Mouse (Mus musculus): ENCODE measurements around the gene Epb41l1.

The Epb41l1 gene

GRCm38 (mm10) chr2:156533160-156533559, 112.5 kb downstream of the Epb41l1 start:
- no peak for DNase-seq (ENCODE audit: low read depth, low spot score)

- no peak for DNase-seq (ENCODE audit: low read depth, low spot score)
Measured at GRCm38 (mm10) chr2:156538817-156539555, 118.3 kb downstream of the Epb41l1 start.

DNA sequence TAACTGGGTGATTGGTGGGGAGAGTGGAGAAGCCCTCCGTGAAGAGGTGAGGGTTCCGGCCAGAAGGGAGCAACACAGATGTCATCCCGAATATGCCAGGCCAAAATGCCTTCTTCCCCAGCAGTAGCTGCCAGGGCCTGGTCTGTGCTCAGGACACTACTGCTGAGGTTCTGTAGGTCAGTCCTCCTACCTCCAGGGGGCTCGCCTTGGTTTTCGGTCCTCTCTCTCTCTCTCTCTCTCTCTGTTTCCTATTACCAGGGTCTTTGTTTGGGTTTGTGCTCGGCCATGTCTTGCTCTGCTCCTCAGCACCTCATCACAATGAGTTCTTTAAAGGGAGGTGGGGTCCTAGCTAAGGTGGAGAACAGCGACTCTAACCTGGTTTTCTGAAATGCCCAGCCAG, 120.3 kb downstream of the Epb41l1 start:
- DNase-seq (ENCODE audit: low read depth, low spot score), result no peak

DNA sequence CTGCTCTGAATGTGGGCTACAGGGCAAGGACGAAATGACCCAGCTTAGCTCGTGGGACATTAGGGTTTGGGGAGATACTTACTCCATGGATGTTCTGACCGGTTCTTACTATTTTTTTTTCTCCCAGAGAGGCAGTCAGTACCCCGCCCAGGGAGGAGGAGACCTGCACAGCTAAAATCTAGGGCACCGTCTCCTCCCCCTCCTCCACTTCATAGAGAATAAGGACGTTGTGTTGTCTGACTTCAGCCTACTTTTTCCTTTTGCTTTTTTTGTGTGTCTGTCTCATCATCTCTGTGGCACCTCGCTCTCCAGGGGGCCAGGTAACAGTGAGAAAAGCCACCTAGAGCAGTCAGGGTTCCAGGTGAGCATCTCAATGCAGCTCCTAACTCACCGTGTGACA, 121.7 kb downstream of the Epb41l1 start:
- no peak for DNase-seq (ENCODE audit: low read depth, low spot score)

- DNase-seq (ENCODE audit: low read depth, low spot score), result no peak
Measured at GRCm38 (mm10) chr2:156543804-156544203, 123.1 kb downstream of the Epb41l1 start.

DNA sequence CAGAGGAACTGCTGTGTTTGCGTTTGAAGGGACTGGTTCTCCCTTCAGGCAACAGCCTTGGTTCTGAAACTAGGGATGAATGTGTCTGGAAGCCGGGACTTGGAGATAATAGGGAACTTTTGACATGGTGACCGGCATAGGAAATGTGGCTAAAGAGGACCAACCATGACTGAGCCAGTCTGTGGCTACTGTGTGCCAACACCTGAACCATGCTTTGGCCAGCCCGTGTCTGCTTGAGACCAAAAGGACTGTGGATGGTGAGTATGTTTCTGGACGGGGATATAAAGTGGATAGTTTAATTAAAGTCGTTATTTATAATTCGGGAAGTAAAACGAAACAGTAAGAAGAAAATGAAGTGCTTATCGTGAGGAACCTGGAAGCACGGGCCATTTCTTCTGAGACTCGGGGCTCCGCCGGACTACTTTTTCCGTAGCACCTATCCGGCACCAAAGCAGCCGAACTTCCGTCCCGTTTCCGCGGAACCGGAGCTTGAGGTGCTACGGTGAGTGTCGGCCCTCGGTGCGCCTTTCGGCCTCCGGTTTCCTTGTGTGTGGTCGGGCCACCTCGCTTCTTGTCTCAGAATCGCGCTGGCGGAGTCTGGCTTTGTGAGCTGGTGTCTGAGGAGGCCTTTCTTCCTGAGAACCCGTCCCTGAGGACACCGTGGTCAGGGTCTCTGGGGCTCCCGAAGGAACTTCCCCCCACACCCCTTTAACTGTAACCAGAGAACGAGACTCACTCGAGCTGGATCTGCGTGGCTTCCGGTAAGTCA, 126.6 kb downstream of the Epb41l1 start, which contains the start of gene Aar2:
Gene Aar2, plus strand, starts transcription at position 462 of the 769 bp plus-strand sequence.
- peak; percentile 91 for DNase-seq (ENCODE audit: low read depth, low spot score)

- DNase-seq (ENCODE audit: low read depth, low spot score), result no peak
Measured at GRCm38 (mm10) chr2:156552421-156552820, 131.7 kb downstream of the Epb41l1 start.

GRCm38 (mm10) chr2:156561808-156562207, 141.1 kb downstream of the Epb41l1 start:
- no peak for DNase-seq (ENCODE audit: low read depth, low spot score)

- DNase-seq (ENCODE audit: low read depth, low spot score), result peak; percentile 55
Measured at GRCm38 (mm10) chr2:156563557-156563956, 142.8 kb downstream of the Epb41l1 start.

DNA sequence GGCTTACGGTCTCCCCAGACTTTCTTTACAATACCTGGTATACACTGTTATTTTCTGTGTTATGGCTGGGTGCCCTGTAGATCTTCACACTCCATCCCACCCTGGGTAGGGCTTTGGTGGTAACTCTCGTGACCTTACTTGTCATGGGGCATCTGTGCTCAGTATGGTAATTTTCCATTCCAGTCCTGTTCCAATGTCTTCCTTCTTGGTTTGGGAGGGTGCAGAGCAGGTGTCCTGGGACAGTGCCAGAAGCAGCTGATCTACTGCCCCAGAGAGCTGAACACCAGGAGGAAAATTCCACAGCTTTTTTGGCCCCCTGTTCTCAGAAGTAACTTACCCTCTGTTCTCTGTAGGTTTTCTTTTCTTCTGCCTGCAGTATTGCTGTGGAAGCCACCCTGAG, 145.8 kb downstream of the Epb41l1 start:
- no peak for DNase-seq (ENCODE audit: low read depth, low spot score)

- no peak for DNase-seq (ENCODE audit: low read depth, low spot score)
Measured at GRCm38 (mm10) chr2:156568647-156569046, 147.9 kb downstream of the Epb41l1 start.

DNA sequence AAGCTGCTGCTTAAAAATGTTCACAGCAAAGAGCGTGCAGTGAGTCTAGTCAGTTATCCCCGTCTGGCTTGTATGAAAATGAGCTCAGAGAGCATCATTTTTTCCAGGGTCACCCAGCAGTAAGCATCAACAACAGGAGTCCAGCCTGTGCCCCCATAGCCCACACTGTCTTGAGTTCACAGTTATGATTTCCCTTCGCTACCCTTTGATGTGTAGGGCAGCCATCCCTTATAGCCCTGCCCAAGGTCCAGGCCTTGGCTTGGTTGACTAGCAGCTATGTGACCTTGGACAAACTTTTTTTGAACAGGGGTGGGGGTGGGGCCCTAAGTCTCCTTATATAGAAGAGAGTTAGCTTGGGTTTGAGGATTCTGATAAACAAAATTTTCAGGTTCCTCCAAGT, 148.6 kb downstream of the Epb41l1 start:
- DNase-seq (ENCODE audit: low read depth, low spot score), result no peak

- DNase-seq (ENCODE audit: low read depth, low spot score), result no peak
Measured at GRCm38 (mm10) chr2:156571521-156571920, 150.8 kb downstream of the Epb41l1 start.

DNA sequence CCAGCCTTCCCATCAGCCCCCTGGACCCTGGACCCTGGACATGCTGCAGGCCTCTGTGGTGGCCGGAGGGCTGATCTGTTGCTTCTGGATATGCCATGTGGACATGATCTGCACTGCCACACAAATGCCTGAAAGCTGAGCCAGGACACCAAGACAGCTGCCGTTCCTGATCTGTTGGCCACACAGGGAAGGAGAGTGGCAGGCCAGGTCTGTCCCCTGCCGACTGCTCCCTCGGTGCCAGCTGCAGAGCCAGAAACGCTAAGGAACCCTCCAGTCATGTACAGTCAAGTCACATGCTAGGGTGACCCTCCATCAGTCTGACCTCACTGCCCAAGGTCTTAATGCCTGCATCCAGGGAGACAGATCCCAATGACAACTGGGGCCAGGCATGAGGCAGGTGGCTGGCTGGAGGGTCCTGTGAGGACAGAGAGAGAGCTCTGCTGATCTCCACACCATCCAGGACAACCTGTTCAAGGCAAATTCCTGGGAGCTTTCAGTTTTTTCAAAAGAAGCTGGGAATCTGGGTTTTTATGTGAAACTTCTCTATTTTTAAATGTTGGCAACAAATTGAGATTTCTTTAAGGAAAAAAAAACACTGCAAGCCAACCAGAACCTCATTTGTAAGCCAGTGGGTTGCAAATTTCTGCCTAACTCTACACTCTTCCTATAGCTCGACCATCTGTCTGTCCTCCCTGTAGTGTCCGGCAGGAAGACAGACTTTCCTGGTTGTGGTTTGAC, 156.3 kb downstream of the Epb41l1 start:
- DNase-seq (ENCODE audit: low read depth, low spot score), result no peak

GRCm38 (mm10) chr2:156580507-156580906, 159.8 kb downstream of the Epb41l1 start:
- no peak for DNase-seq (ENCODE audit: low read depth, low spot score)

DNA sequence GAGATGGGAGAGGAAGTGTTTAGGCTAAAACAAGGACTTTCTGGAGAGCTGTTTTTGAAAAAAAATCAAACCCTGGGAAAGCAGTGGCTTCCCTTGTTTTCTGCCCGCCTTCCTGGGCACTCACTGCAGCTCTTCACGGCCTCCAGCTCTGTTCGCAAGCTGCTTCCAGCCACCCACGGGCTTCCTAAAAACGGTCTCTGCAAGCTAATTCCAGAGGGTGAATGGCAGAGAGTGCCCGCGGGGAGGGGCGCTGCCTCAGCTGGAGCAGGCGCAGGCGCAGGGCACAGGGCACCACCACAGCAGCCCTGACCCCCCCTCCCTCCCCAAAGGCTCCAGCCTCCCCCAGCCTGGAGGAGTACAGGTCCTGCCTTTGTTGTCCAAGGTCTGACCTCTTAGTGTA, 160.5 kb downstream of the Epb41l1 start:
- DNase-seq (ENCODE audit: low read depth, low spot score), result no peak

DNA sequence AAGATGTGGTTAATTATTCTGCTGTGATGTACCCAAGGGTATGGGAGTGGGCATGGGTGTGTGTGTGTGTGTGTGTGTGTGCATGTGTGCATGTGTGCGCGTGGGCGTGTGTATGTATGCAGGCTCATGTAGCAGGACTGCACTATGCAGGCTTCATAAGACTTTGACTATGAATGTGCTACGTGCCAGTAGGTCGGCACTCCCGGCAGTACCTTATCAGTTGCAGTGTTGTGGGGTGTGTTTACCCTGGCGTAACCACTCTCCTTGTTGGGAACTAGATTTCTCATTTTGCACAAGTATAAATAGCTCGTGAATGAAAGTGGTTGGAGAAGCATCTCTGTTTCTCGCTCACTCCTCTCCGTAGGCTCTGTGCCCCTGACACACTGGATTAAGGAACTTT, 162.2 kb downstream of the Epb41l1 start:
- no peak for DNase-seq (ENCODE audit: low read depth, low spot score)

DNA sequence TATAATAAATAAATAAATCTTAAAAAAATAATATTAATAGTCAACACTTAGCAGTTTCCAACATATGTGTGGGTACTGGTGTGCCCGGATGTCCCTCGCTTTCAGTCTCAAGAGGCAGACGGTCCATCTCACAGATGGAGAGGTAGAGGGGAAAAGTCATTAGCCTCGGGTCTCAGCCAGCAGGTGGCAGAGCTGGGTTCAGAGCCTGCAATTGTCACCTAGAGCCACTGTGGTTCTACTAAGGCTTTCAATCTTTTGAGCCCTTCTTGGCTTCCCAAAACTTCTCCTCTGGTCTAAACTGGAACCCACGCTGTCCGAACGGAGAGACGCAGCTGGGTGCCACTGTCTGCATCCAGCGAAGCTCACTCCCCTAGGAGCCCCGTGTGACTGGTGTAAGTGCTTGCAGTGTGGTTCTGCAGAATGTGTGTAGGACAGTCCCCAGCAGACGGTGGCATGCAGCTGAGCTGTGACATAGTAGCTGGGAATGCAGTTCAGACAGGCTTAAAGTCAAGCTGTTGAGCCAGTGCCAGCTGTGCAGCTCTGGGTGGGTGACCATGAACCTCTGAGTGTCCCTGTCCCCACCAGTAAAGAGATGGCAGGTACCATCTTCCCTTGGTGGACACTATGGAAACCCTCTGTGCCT, 163.6 kb downstream of the Epb41l1 start:
- peak; percentile 27 for DNase-seq (ENCODE audit: low read depth, low spot score)

GRCm38 (mm10) chr2:156584797-156585471, 164.2 kb downstream of the Epb41l1 start:
- no peak for DNase-seq (ENCODE audit: low read depth, low spot score)

DNA sequence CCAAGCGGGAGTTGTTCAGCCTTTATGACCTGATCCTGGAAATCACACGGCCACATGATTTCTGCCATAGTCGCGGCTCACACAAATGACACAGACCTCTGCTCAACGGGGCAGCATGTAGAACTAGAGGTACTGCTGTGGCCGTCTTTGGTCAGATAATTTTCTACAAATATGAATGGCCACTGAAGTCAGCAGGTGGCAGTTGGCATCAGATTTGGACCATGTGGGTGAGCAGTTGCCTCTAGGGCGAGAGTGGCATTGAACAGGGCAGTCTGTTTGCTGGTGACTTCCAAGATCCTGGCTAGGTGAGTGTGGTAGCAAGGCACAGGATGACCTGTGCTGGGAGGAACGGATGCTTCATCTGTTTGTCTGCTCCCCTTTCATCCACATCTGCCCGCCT, 168.8 kb downstream of the Epb41l1 start:
- DNase-seq (ENCODE audit: low read depth, low spot score), result no peak

Data from A20 (cell line).